In the genomic region with DNA sequence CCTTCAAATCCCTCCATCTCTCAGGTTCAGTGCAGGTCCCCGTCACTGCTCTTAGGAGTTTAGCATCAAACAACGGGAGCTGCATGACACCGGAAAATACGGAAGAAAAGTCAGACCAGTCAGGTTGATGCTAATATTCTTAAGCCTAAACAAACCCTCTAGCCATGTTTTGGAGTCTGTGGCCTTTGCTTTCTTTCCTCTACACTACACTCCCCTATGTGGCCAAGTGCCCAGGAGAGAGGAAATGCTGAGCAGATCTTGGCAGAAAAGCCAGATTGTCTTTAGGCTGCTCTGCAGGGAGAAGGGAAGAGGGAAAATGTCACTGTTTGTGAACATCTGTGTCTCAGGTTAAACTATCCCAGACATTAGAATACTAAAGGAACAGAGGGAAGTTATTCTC, we compare ENCODE assay signal across 1 mouse cellular context. TPM values are rescaled to one million over a fixed set of nuclear protein-coding genes. Genes with fewer than 3 reads are reported as not detected.
"Had no signal": no experiment of that assay in that cellular context is flagged by ENCODE, and none has a peak within 500 bp of the region (broad histone marks: within the 10 kb centered on the region; RNA-seq: fewer than 3 reads in every experiment).

No protein-coding gene starts in this region.

RNA-seq across cellular contexts. Expression of a gene that starts 5.6 kb away (rescaled TPM):
- total RNA-seq: megakaryocyte, adult 5-6 weeks had no signal
